Mouse (Mus musculus) duodenum, adult 2 months (tissue): ENCODE results near the gene Pheta1. TPM values are rescaled to one million over a fixed set of nuclear protein-coding genes. Genes with fewer than 3 reads are reported as not detected.

Experiments
- polyA plus RNA-seq: library from polyadenylated mRNA; depleted of rRNA; stranded (reverse); fragments of >200 nt; gene quantifications from 2 replicates; pipeline ENCODE4 v1.2.3, GENCODE M21; 2012; ENCODE audit warnings: low replicate concordance; rRNA removed

Pheta1 gene
- polyA plus RNA-seq = 133 and 307 TPM in 2 replicates

DNA sequence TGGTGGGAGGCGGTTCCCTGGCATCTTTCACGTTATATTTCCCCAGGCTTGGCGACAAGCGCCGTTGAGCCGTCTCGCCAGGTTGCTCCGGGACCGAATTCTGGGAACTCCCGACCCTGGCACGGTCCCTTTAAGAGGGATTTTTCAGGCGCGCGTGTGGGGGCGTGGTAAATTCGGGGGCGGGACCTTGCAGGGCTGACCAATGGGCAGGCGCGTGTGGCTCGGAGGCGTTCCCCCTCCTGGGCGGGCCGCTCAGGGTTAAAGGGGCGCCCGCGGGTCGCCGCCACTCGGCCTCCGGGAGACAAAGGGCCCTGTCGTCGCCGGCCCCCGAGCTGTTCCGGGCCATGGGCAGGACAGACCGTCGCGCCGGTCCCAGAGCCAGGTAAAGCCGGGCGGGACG, at the start of gene Pheta1:
Pheta1 (plus strand) TSS at position 242 of the 400 bp plus-strand sequence.

DNA sequence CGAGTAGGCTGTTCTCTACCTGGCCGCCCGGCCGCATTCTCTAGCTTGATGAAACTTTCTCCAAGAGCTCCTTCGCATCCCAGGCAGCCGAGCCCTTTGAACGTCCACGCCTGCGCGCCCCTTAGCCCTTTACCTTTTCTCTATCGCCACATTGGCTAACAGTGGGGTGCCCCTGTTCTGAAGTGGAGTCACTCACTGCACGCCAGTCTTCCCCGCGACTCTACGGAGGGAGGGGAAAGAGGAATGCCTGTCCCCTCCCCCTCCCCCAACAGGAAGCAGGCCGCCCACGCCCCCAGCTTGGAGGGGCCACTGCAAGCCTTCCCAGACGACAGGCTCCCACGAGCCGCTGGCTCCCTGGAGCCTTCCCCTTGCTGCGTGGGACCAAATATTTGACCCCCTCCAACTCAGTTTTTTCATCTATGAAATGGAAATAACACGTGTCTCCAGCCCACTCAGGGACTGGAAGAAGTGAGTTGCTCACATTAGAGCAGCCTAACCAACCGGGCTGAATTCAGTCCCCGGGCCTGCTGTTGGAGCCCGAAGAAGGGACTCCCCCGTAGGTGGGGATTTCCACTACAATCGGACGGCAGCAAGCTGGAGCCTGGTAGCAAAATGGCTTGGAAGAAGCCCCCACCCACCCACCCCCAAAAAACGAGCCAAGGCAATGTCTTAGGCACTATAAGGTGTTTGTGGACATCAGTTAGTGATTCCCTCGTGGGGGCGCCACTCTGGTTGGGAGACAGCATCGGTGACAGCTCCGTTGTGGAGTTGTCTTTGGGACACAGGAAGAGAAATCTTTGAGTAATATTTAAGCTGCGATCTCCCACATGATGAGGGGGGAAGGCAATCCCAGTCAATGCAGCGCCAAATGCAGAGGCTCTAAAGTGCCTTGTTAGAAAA, 11.1 kb upstream of the Pheta1 start, which contains the start of gene Sh2b3:
Sh2b3 (minus strand) TSS at position 206 of the 900 bp plus-strand sequence.

Other genes with a start within 250 kb of the Pheta1 start
- gene Acad12, start 230.0 kb upstream of the Pheta1 start, polyA plus RNA-seq = 4.2 and 6.4 TPM in 2 replicates
- 5.1 and 6.2 TPM in 2 replicates for gene Acad10, start 188.5 kb upstream of the Pheta1 start, polyA plus RNA-seq
- gene Brap, start 188.4 kb upstream of the Pheta1 start, polyA plus RNA-seq = 11.3 and 12.9 TPM in 2 replicates
- gene Atxn2, start 137.6 kb upstream of the Pheta1 start, polyA plus RNA-seq = 79.8 and 103 TPM in 2 replicates
- 46.6 and 106 TPM in 2 replicates for gene Sh2b3, start 11.3 kb upstream of the Pheta1 start, polyA plus RNA-seq
- 2.9 and 4.1 TPM in 2 replicates for gene Cux2, start 201.1 kb downstream of the Pheta1 start, polyA plus RNA-seq